Mouse (Mus musculus) liver, embryonic 16.5 days (tissue): ENCODE measurements around the gene Fam174b. TPM values are rescaled to one million over a fixed set of nuclear protein-coding genes. Genes with fewer than 3 reads are reported as not detected.

Source experiments
- ATAC-seq: fragments of 200-750 bp; cut with Nextera tagmentation; 2 replicates; pipeline ENCODE4 v1.8.0; 2017; ENCODE audit warnings: low read depth, mild to moderate bottlenecking, moderate number of reproducible peaks, moderate library complexity
- H3K27ac ChIP-seq: fragments of 300-500 bp; sonication (generic); 2 replicates; pipeline ENCODE4 v1.5.1; 2014; ENCODE audit warnings: mild to moderate bottlenecking, low read length
- H3K27me3 ChIP-seq: fragments of 300-500 bp; sonication (generic); 2 replicates; pipeline ENCODE4 v1.6.1; 2014; ENCODE audit warnings: low read depth, low read length, mixed read lengths; ENCODE audit not compliant: control insufficient read depth, insufficient read depth
- H3K36me3 ChIP-seq: fragments of 300-500 bp; sonication (generic); 2 replicates; pipeline ENCODE4 v1.6.1; 2014; ENCODE audit warnings: mild to moderate bottlenecking; ENCODE audit not compliant: control insufficient read depth, insufficient read depth
- H3K4me1 ChIP-seq: fragments of 300-500 bp; sonication (generic); 2 replicates; pipeline ENCODE4 v1.6.1; 2014; ENCODE audit warnings: low read depth, low read length, mixed read lengths; ENCODE audit not compliant: control insufficient read depth
- H3K4me2 ChIP-seq: fragments of 300-500 bp; sonication (generic); 2 replicates; pipeline ENCODE4 v1.6.1; 2014; ENCODE audit warnings: low read depth, low read length, mixed read lengths
- H3K4me3 ChIP-seq: fragments of 300-500 bp; sonication (generic); 2 replicates; pipeline ENCODE4 v1.5.1; 2014; ENCODE audit warnings: low read depth, mild to moderate bottlenecking, low read length
- H3K9ac ChIP-seq: fragments of 300-500 bp; sonication (generic); 2 replicates; pipeline ENCODE4 v1.6.1; 2014; ENCODE audit warnings: low read depth, low read length
- H3K9me3 ChIP-seq: fragments of 300-500 bp; sonication (generic); replicated peaks from 2 replicates; pipeline ENCODE4 v1.6.1; 2016; ENCODE audit warnings: low read length; ENCODE audit not compliant: control insufficient read depth
- WGBS: fragments of 180-500 bp; shearing (Covaris S2); extraction: QIAGEN DNeasy Blood & Tissue Kit; methylation state at CpG from one replicate; pipeline ENCODE4 v1.1.7; 2014; ENCODE audit not compliant: insufficient replicate concordance; 5-methylcytosine and 5-hydroxymethylcytosine counted together
- polyA plus RNA-seq: library from polyadenylated mRNA; unstranded; fragments of >200 nt; fragmentation: Nextera tagmentation; extraction: Ambion mirVana; gene quantifications from 2 replicates; pipeline ENCODE4 v1.2.1, GENCODE M21; 2015

Gene Fam174b
- polyA plus RNA-seq, 1 experiment from 2014 or later = 3.4 TPM

DNA sequence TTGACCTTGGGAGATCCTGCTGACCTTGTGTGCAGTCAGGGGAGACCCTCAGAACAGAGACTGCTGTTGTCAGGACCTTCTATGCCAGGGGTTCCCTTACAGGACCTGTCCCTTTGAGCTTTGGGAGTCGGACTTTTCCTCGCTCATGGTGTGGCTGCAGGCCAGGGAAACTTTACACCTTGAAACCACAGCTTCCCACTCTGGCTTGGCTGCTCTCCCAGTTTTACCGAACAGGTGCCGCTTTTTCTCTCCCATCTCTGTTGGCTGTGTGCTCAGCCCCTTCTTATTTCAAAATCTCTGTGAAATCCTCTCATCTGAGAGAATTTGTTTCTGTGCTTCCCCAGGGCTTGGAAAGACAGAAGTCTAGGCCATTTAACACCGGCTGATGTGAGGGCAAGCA, 5.8 kb downstream of the Fam174b start:
- Histone ChIP-seq H3K9me3 (no peaks in the 10 kb centered on the region), H3K36me3 (no peaks in the 10 kb centered on the region), H3K9ac (no peak overlapping the region), H3K27ac (no peak overlapping the region), H3K27me3 (peaks cover 12% of the 10 kb centered on the region), H3K4me1 (no peaks in the 10 kb centered on the region), H3K4me3 (no peak overlapping the region), H3K4me2 (no peak overlapping the region)
- no peak for ATAC-seq
- 67% methylated on average over 5 of the region's 5 CpGs for WGBS

DNA sequence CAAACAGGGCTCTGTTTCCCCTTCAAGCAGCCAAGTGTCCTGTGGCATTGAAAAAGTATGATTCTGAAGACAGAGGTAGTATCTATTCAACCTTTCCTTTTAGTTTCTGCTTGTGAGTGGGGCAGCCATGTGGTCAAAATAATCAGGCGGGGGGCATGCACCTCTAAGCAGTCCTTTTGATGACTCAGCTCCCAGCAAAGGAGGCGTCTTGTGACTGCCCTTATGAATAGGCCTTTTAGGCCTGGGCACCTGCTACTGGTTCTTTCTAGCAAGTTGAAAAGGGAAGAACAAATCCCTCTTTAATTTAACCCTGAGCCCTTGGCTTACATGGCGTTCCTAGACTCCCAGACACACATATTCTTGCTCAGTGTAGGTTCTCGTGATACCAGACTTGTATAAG, 6.7 kb downstream of the Fam174b start:
- Histone ChIP-seq H3K36me3 (no peaks in the 10 kb centered on the region), H3K27me3 (peaks cover 2% of the 10 kb centered on the region), H3K4me1 (no peaks in the 10 kb centered on the region), H3K4me2 (no peak overlapping the region), H3K4me3 (no peak overlapping the region), H3K27ac (no peak overlapping the region), H3K9ac (no peak overlapping the region), H3K9me3 (no peaks in the 10 kb centered on the region)
- no peak for ATAC-seq
- 47% methylated on average over 4 of the region's 4 CpGs for WGBS

DNA sequence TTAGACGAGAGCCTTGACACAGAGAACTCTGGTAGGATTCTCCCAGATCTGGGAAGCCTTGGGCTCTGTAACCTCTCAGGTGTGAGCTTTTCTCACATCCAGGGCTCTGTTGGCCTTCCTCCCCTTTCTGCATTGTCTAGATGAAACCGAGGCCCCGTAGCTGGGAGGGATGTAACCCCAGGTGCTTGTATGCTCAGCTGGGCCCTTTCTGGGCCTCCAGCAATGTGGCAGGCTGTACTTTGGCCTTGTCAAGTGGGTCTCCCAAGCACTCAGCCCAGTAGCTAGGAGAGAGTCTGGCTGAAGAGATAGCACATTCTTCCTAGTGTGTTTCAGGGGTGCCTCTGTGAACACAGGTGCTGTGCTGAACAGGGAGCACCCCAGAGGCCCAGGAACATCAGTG, 7.4 kb downstream of the Fam174b start:
- Histone ChIP-seq H3K4me3 (no peak overlapping the region), H3K4me1 (no peaks in the 10 kb centered on the region), H3K4me2 (no peak overlapping the region), H3K9ac (no peak overlapping the region), H3K27ac (no peak overlapping the region), H3K27me3 (no peaks in the 10 kb centered on the region), H3K36me3 (no peaks in the 10 kb centered on the region), H3K9me3 (no peaks in the 10 kb centered on the region)
- ATAC-seq = no peak
- WGBS = 67% methylated on average over 3 of the region's 3 CpGs

DNA sequence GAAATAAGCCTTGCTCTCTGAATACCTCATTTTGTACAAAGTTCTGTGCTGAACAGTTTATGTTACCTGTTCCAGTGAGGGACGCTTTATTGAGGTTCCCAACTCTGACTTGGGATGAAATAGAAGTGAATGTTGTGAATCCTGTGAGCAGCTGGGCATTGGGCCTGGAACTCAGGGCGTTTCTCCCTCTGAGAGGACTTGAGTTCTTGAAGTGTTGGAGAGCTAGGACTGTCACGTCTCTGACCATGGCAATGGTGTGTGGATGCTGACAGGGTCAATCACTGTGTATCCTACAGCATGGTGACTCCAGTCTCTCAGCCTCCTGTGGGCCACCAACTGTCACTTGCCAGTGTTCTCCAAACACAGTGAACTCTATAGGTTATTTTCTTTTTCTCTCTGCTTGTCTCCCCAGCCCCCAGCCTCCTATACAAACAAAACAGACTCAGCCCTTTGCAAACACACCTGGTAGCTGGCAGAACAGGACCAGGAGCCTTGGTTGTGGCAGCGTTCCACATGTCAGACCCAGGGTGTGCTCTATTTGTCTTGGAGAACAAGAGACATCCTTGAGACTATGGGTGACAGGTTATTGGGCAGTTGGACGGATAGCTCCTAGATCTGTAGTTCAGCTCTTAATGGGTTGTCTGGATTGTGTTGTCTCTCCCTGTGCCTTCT, 8.5 kb downstream of the Fam174b start:
- Histone ChIP-seq H3K9ac (no peak overlapping the region), H3K27me3 (no peaks in the 10 kb centered on the region), H3K36me3 (no peaks in the 10 kb centered on the region), H3K4me1 (no peaks in the 10 kb centered on the region), H3K27ac (no peak overlapping the region), H3K9me3 (no peaks in the 10 kb centered on the region), H3K4me3 (no peak overlapping the region), H3K4me2 (no peak overlapping the region)
- ATAC-seq = no peak
- WGBS = 65% methylated on average over 5 of the region's 5 CpGs

DNA sequence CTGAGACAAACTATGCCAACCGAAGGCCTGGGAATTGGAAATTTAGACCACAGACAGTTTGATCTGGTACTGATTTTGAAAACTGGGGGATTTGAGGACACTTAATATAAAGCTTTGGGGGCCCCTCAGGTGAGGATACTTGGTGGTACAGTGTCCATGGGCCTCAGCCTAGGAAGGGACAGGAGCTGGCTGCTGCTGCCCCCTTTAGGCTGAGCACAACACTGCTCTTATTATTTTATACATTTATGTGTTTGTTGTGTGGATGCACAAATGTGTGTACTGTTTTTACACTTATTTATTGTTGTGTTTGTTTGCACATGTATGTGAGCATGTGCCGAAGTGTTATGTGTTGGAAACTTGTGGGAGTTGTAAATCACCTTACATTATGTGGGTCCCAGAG, 9.2 kb downstream of the Fam174b start:
- WGBS = 60% methylated on average over 2 of the region's 2 CpGs
- H3K27me3 ChIP-seq = no peaks in the 10 kb centered on the region
- H3K27ac ChIP-seq = no peak overlapping the region
- no peak for ATAC-seq
- no peak overlapping the region for H3K4me2 ChIP-seq
- no peaks in the 10 kb centered on the region for H3K36me3 ChIP-seq
- H3K4me1 ChIP-seq = no peaks in the 10 kb centered on the region
- no peak overlapping the region for H3K4me3 ChIP-seq
- H3K9me3 ChIP-seq = no peaks in the 10 kb centered on the region
- H3K9ac ChIP-seq = no peak overlapping the region

DNA sequence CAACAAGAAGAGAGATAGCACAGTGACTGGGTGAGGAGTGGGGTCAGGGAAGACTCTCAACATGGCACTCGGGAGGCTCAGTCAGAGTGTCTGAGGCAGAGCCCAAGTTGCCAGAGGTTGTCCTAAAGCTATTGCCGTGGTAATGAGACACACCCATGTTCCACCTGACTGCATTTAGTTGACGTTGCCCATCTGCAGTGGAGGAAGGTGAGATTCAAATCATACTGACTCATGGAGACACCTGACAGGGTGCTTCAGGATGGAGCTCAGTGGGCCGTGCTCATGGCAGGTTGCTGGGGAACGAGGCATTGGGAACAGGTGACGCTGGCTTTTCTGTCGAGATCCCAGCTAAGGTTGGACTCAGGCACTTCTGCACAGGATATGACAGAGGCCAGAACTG, 9.9 kb downstream of the Fam174b start:
- no peak overlapping the region for H3K27ac ChIP-seq
- 68% methylated on average over 7 of the region's 7 CpGs for WGBS

DNA sequence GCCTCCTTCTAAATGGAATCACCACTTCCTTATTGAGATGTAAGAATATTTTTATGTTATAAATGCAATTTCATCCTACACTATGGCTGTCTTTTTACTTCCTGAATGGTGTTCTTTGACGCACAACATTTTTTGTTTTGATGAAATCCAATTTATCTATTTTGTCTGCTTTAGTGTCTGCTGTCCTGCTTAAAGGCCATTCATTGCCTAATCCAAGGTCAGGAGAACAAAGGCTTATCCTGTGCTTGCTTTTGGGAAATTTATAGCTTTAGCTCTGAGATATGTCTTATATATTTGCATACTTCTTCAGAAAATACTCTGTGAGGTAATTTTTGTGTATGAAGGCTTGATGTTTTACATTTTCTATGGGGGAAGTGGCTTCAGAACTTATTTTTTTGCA, 13.5 kb downstream of the Fam174b start:
- Histone ChIP-seq H3K36me3 (no peaks in the 10 kb centered on the region), H3K4me1 (no peaks in the 10 kb centered on the region), H3K27me3 (no peaks in the 10 kb centered on the region), H3K9me3 (no peaks in the 10 kb centered on the region), H3K27ac (no peak overlapping the region), H3K4me3 (no peak overlapping the region), H3K9ac (no peak overlapping the region), H3K4me2 (no peak overlapping the region)
- WGBS = 76% methylated on average over 1 of the region's 1 CpGs
- ATAC-seq = no peak

More for the DNA sequence above, 9.9 kb downstream of the Fam174b start:
- Histone ChIP-seq H3K27me3 (no peaks in the 10 kb centered on the region), H3K36me3 (no peaks in the 10 kb centered on the region), H3K9ac (no peak overlapping the region), H3K9me3 (no peaks in the 10 kb centered on the region), H3K4me2 (no peak overlapping the region), H3K4me1 (no peaks in the 10 kb centered on the region), H3K4me3 (no peak overlapping the region)
- ATAC-seq = no peak

DNA sequence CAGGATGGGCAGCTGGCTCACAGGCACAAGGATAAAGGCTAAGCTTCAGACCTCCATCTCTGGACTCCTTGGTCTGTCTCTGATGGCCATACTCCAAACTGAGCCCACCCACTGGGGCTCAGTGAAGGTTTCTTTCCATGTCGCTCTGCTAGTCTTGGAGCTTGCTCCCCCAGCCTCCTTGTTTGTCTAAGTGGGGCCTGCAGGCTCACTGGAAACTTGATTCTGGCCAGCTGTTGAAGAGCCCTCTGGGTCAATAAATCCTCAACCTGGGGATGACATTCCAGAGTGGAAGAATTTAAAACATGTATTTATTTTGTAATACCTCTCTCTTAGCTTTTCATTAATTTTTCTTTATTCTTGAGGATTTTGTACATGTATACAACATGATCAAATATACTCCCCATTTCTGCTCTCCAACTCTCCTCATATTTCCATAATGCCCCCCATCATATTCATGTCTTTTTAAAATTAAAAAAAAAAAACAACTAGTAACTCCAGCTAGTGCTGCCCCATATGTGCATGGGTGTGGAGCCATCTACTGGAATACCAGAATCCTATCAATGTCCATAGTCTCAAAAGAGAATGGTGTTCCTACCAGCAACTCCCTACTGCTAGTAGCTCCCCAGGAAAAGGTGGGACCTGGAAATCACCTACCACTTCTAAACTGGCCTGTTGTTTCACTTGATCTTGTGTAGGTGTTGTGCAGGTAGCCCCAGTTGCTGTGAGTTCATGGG, 15.4 kb downstream of the Fam174b start:
- no peaks in the 10 kb centered on the region for H3K4me1 ChIP-seq
- no peak overlapping the region for H3K4me2 ChIP-seq
- no peaks in the 10 kb centered on the region for H3K36me3 ChIP-seq
- no peak overlapping the region for H3K9ac ChIP-seq
- no peak for ATAC-seq
- H3K27me3 ChIP-seq = no peaks in the 10 kb centered on the region
- 65% methylated on average over 1 of the region's 1 CpGs for WGBS
- no peaks in the 10 kb centered on the region for H3K9me3 ChIP-seq
- no peak overlapping the region for H3K27ac ChIP-seq
- no peak overlapping the region for H3K4me3 ChIP-seq

DNA sequence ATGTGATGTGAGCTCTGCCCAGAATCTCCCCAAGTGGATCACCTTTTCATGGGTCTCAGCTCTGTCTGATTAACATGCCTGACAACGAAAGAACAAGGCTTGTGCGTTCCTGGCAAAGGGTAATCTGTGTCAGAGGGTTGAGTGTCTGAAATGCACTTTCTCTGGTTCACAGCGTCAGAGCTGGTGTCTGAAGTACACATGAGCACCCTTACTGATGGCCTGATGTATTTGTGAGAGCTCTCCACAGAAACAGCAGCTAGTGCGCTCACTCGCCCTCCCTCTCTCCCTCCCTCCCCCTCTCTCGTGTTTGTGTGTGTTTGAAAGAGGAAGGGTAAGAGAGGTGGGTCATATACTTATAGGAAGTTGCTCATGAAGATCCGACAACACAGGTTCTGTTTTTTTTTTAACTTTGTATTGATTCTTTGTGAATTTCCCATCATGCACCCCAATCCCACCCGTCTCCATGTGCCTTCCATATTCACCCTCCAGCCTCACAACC, 21.6 kb downstream of the Fam174b start:
- ATAC-seq = no peak

More for the DNA sequence above, 21.6 kb downstream of the Fam174b start:
- no peak overlapping the region for H3K27ac ChIP-seq
- H3K4me3 ChIP-seq = no peak overlapping the region
- no peaks in the 10 kb centered on the region for H3K36me3 ChIP-seq
- H3K9me3 ChIP-seq = no peaks in the 10 kb centered on the region
- 49% methylated on average over 8 of the region's 8 CpGs for WGBS
- H3K4me2 ChIP-seq = no peak overlapping the region
- H3K4me1 ChIP-seq = peaks cover 16% of the 10 kb centered on the region
- H3K9ac ChIP-seq = no peak overlapping the region
- H3K27me3 ChIP-seq = no peaks in the 10 kb centered on the region
